Mouse (Mus musculus) limb, embryonic 11.5 days (tissue): ENCODE measurements at regions not wholly inside any gene's neighbourhood (a gene's known extent, or its start where the extent isn't known, plus 50 kb on each side); places are given as distances from the start of the nearest gene placed in this dataset.

Experiments
- ATAC-seq: fragments of 200-750 bp; cut with Nextera tagmentation; 2 replicates; pipeline ENCODE4 v1.8.0; 2017; ENCODE audit warnings: low read depth; ENCODE audit not compliant: insufficient number of reproducible peaks, low FRiP score, low TSS enrichment
- DNase-seq: peaks from one replicate; pipeline ENCODE4 v3.0.0-alpha.2; 2015; ENCODE audit warnings: low spot score
- H3K27ac ChIP-seq: fragments of 300-500 bp; sonication (generic); replicated peaks from 2 replicates; pipeline ENCODE4 v1.5.1; 2014; ENCODE audit warnings: low read depth, mild to moderate bottlenecking, low read length
- H3K27me3 ChIP-seq: fragments of 300-500 bp; sonication (generic); 2 replicates; pipeline ENCODE4 v1.6.1; 2014; ENCODE audit warnings: mild to moderate bottlenecking, low read length, mixed read lengths; ENCODE audit not compliant: control insufficient read depth, insufficient read depth
- H3K36me3 ChIP-seq: fragments of 300-500 bp; sonication (generic); 2 replicates; pipeline ENCODE4 v1.6.1; 2014; ENCODE audit warnings: mild to moderate bottlenecking, low read length, moderate library complexity, mixed read lengths; ENCODE audit not compliant: control insufficient read depth, insufficient read depth
- H3K4me1 ChIP-seq: fragments of 300-500 bp; sonication (generic); 2 replicates; pipeline ENCODE4 v1.6.1; 2014; ENCODE audit warnings: low read length, mixed read lengths; ENCODE audit not compliant: control insufficient read depth, insufficient read depth
- H3K4me2 ChIP-seq: fragments of 300-500 bp; sonication (generic); 2 replicates; pipeline ENCODE4 v1.6.1; 2014; ENCODE audit warnings: low read depth, mild to moderate bottlenecking, moderate library complexity; ENCODE audit not compliant: severe bottlenecking
- H3K4me3 ChIP-seq: fragments of 300-500 bp; sonication (generic); 2 replicates; pipeline ENCODE4 v1.5.1; 2014; ENCODE audit warnings: low read depth, low read length
- H3K9ac ChIP-seq: fragments of 300-500 bp; sonication (generic); 2 replicates; pipeline ENCODE4 v1.6.1; 2014; ENCODE audit warnings: mild to moderate bottlenecking, low read length
- H3K9me3 ChIP-seq: fragments of 300-500 bp; sonication (generic); 2 replicates; pipeline ENCODE4 v1.6.1; 2016; ENCODE audit warnings: low read length; ENCODE audit not compliant: control insufficient read depth
- WGBS: fragments of 180-500 bp; shearing (Covaris S2); extraction: QIAGEN DNeasy Blood & Tissue Kit; methylation state at CpG from one replicate; pipeline ENCODE4 v1.1.7; 2014; 5-methylcytosine and 5-hydroxymethylcytosine counted together

- H3K27me3 ChIP-seq, result no peaks in the 10 kb centered on the region
- 0 out of 2 replicates have a peak, but pooled peaks cover 8% of the 10 kb centered on the region for H3K4me1 ChIP-seq
- 62% methylated on average over 3 of the region's 3 CpGs for WGBS
- no peaks in the 10 kb centered on the region for H3K36me3 ChIP-seq
- H3K27ac ChIP-seq, result no peak overlapping the region
- H3K4me2 ChIP-seq, result no peak overlapping the region
- H3K4me3 ChIP-seq, result no peak overlapping the region
- peak; percentile 27 for DNase-seq
- no peak for ATAC-seq
- no peak overlapping the region for H3K9ac ChIP-seq
- H3K9me3 ChIP-seq, result no peaks in the 10 kb centered on the region
These were observed 65.7 kb upstream of the Bnc2 start for GRCm38 (mm10) chr4:84740816-84741215.
